Mouse (Mus musculus) adrenal gland, postnatal 36 days (tissue): ENCODE results near the gene Ap2a1. TPM values are rescaled to one million over a fixed set of nuclear protein-coding genes. Genes with fewer than 3 reads are reported as not detected.

Source experiments
- DNase-seq, 2 experiments: peaks; one replicate each; pipeline ENCODE4 v3.0.0; 2021; ENCODE audit warnings: mixed read lengths in 1 of 2
- long read RNA-seq, 2 experiments: library from polyadenylated mRNA; stranded (forward); transcript quantifications; one replicate each; pipeline ENCODE4 v2.0.0; 2021; ENCODE audit warnings: borderline sequencing depth in 2 of 2
- total RNA-seq, 2 experiments: library from RNA; stranded (reverse); gene quantifications; 2 replicates each; pipeline ENCODE4 v1.2.3; 2021

The Ap2a1 gene
- 100 to 1,000 TPM in 1 of 2 experiments, 10 to 100 TPM in 1; 95.0 to 106 TPM for total RNA-seq
- long read RNA-seq, experiment 1, transcript Ap2a1-202 (23 exons, 3,301 nt), result major isoform, 30 of 66 reads
- long read RNA-seq, experiment 1, partial matches to known transcripts, result 22 of 66 reads
- long read RNA-seq, experiment 1, other reads (novel, unspliced or antisense), result 14 of 66 reads
- long read RNA-seq, experiment 2, transcript Ap2a1-202 (23 exons, 3,301 nt), result major isoform, 42 of 60 reads
- long read RNA-seq, experiment 2, partial matches to known transcripts, result 9 of 60 reads
- long read RNA-seq, experiment 2, other reads (novel, unspliced or antisense), result 8 of 60 reads

DNA sequence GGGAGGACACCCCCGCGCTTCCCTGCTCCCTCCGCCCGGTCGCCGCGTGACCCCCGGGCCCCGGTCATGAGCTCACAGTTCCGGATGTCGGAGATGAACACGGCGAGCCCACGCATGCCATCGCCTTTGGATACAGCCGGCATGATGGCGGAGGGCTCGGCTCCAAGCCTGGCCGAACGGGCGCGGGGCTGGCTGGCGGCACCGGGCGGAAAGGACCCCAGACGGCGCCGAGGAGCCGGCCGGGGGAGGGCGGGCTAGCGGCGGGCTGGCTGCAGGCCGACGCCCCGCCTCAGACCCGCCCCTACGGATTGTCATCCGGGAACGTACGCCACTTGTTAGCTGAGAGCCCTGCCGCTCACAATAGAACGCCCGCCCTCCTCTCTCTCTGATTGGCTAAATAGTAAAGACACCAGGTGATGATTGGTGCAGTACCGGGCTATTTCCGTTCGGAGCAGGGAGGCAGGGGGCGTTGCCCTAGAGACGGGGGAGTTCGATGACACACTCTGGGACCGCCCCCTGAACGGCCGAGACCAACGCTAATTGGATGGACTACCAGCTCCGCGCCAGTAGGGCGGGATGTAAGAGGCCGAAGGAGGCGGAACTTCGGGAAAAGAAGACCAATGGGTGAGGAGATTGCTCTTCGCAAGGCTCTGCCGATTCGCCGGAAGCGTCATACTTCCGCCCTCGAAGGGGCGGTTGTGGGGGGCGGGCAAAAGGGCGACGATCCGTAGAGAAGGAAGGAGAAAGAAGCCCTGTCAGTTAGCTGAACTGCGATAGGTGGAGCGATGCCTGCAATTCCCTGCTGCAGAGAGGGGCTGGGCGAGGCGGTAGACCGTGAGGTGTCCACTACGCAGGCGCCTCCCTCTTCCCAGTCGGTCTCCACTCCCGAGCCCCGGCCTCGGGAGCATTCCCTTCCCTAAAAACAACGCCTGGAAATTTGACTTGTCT lies at the start of gene Ap2a1:
TSS of gene Ap2a1 (minus strand) at position 293 of the 948 bp plus-strand sequence.
- peak; percentile 99 for DNase-seq

DNA sequence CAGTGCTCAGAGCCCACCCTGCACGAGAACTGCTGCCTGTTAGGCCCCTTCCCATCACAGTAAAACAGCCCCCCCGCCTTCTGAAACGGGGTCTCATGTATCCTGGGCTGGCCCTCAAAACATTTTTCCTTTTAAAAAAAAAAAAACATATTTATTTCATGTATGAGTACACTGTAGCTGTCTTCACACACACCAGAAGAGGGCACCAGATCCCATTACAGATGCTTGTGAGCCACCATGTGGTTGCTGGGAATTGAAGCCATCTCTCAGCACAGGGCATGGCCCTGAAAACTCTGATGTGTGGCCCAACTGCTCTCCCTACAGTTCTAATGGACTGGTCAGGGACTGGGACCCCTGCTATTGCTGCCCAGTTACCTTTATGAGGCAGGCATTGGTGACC lies 49.0 kb upstream of the Ap2a1 start:
- DNase-seq, result no peak

DNA sequence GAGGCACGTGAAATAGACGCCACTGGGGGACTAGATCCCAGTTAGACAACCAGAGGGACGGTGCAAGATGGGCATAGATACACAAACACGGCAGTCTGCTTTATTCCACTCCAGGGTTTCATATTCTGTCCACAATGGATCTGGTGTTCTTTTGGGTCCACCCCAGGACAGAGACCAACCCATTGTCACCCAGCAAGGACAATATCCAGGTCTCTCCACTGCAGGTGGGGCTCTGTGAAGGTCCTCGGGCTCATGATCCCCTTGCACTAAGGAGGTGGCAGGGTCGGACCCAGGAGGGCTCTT lies 45.8 kb upstream of the Ap2a1 start:
- DNase-seq, result no peak

DNA sequence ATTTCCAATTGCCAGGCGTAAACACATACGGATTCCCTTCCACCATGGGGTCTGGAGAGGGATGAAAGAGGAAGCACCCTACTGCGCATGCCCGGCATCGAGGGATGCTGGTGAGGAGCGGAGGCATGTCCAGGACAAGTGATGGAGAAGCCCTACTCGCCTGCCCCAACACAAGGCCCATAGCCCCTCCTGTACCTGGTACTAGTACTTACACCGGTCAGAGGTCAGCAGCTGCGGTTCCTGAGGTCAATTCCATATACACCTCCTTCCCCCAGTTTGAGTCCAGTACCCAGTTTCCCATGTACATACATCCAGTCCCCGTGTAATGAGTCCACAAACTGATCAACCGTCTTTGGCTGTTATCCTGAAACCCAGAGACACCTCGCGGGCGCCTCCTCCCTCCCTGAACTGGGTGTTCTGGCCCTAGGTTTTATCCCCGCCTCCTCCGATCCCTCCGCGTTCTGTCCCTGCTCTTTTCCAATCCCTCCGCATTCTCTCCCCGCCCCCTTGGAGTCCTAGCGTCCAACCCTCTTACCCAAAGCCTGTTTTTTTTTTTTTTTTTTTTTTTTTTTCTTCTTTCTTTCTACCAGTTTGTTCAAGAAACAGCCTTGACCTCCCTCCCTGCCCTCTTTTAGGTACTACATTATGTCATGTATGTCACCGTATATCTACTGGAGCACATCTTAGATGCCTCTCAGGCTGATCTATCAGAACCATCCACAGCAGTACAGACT lies 45.3 kb upstream of the Ap2a1 start, which contains the start of gene Cpt1c:
TSS of gene Cpt1c (minus strand) at position 469 of the 734 bp plus-strand sequence.
- peak; percentile 81 to 86 for DNase-seq

DNA sequence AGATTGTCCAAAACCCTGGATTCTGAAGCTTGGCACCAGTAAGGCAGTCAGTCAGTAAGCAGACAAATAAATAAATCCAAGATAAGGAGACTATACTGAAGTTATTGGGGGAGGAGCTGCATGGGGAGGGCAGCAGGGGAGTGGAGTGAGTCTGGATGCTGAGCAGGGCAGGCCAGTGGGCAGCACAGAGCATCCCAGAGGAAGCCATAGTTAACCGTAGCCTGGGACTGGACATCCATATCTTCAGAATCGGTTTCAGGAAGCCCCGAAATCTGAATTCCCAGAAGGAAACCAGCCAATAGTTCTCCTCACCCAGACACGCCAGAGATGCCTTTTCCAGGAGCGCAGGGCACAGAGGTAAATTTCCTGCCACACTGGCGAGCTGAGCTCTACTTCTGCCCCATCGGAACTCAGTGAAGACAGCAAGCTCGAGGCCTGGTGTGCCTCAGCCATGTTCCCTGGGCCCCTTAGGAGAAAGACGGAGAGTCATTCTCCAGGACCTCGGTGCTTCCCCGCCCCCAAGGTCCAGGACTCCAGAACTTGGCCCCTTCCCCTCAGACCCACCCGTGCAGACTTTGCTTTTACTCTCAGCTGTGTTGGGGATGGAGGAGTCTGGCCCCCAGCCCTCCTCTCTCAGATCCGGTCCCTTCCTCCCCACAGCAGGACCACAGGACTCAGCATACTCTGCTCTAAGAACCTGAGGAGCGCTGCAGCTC lies 44.3 kb upstream of the Ap2a1 start:
- no peak for DNase-seq

DNA sequence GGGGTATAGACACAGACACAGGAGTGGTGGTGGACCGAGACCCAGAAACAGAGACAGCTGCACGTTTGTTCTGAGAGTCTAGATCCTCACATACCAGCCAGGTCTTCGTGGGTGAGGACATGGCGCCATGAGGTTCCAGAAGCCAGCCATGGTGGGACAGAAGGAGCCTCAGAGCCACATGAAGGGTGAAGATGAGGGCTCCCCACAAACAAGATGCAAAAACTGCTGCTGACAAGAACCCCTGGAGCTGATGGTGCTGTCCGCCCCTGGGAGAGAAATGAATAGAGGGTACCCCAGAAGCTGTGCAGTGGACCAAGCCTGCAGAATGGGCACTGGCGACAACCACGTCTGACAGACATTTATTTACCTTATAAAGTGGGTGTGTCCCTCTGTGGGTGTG lies 41.8 kb upstream of the Ap2a1 start:
- DNase-seq, result no peak

DNA sequence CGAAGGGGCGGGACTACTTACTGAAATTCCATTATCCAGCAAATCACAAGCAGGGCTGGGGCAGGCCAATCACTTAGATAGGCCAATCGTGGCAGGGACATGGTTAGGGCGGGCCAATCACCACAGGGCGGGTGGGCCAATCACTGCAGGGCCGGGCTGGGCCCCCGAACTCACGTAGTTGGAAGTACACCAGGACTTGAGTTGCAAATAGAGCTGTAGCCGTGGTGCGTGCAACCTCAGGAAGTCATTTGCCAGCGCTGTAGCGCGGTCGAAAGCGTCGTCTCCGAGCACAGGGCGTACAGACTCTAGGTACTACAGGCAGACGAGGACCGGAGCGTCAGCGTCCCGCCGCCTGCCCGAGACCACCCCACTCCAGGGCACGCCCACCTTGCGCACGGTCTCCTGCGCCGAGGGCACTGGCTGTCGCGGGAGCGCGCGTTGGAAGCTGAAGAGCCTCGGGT lies 41.0 kb upstream of the Ap2a1 start:
- DNase-seq, result peak; percentile 83 to 88

DNA sequence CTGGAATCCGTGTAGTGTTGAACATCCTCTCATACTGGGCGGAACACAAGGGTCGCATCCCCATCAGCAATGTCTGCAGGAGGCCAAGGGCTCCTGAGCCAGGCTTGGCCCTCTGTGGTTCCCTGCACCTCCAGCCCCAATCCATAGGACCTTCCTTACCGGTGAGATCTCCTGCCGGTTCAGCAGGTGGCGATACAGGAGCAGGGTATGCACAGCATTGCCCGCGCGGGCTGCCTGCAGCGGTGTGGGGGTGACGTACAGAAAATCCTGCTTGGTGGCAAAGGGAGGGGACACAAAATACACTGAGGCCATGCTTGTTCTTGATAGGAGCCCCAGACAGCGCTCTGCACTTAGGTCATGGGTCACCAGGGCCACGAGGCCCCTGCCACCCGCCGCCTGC lies 37.3 kb upstream of the Ap2a1 start:
- no peak for DNase-seq

DNA sequence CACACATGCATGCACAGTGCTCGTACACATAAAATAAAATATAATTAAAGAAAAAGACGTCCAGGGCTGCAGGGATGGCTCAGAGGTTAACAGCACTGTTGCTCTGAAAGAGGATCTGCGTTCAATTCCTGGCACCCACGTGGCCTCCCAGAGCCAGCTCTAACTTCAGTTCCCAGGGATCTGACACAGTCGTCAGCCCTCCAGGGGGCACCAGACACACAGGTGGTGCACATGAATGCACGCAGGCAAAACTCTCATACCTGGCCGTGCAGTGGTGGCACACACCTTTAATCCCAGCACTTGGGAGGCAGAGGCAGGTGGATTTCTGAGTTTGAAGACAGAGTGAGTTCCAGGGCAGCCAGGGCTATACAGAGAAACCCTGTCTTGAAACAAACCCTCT lies 36.7 kb upstream of the Ap2a1 start:
- DNase-seq, result no peak

DNA sequence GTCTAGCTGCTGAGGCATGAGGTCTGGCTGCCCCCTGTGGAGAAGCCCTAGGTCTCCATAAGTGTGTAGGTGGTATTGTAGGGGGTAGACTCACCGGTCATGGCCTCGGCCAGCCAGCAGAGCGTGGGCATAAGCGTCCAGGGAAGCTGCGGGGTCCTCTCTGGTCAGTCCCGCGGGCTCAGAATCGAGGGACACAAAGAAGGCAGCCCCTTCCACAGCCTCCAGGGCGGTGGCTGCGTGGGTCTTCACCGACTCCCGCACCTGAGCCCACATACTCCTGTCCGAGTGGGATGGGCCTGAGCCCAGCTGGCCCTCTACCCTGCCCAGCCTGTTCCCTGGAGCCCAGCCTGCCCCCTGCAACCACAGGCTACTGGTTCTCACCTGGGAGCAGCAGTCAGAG lies 35.7 kb upstream of the Ap2a1 start:
- no peak for DNase-seq

DNA sequence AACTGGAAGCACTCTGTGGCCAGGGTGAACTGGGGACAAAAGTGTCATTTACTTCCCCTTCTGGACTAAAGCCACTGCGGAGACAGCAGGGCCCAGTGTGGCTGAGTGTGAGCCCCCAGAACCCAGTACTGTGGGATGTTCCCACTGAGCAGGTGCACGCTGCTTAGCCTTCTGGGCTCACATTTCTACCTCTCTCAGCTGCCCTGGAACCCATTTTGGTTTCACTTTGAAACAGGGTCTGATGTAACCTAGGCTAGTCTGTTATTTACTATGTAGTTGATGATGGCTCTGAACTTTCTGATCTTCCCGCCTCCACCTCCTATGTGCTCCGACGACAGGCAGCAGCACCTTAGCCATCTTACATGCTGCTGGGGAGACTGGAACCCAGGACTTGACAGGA lies 33.5 kb upstream of the Ap2a1 start:
- no peak for DNase-seq

DNA sequence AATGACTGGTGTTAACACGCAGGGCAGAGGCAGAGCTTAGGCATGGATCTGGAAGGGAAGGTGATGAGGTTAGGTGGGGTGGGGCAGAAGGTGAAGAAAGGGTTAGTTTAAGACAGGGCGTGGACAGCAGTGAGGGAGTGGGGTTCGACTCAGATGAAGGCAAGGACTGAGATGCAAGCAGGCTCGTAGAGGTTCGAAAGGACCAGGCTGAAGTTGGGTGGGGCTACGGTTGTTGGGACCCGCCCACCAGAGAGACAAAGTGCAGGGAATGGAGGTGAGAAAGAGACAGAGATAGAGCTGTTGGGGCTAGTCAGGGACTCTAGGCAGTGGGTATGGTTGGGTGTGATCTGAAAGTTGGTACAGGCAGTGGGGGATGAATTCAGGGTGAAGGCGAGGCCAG lies 33.0 kb upstream of the Ap2a1 start:
- no peak for DNase-seq

DNA sequence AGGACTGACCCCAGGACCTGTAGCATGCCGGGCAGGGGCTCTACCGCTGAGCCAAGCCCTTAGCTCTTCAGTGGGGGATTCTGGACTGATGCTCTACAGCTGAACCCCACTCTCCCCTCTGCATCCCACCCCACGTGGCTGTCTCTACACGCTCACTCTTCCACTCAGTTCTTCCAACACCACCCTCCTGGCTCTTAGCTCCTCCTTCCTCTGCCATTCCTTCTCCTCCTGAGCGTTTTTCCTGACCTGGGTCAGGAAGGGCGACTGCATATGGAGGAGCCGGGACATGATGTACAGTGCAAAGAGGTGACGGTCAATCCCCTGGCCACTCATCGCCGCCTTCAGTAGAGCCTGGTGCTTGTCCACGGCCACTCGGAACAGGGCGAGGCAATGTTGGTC lies 31.2 kb upstream of the Ap2a1 start:
- DNase-seq, result no peak

DNA sequence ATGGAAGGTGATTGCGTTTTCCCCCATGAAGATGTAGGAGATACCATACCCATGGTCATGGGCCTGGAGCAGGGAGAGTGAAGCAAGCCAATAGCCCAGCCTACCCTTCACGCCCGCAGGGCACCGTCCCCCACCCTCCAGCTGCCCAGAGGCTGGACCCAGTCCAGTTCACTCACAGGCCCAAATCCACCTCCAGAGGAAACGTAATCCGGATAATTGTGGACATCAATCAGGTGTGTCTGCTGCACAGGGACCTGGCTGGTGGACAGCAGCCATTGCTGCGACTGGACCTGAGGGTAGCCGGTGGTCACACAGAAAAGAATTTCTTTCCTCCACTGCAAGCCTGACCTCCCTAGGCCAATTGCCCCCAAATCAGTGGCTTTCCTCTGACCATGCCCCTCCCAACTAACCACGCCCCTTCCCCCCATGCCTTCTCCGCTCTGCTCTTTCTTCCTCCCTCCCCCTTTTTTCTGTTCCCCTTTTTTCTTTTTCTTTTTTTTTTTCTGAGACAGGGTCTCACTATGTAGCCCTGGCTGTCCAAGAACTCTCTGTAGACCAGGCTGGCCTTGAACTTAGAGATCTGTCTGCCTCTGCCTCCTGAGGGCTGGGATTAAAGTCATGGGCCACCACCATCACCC lies 30.7 kb upstream of the Ap2a1 start:
- no peak for DNase-seq

DNA sequence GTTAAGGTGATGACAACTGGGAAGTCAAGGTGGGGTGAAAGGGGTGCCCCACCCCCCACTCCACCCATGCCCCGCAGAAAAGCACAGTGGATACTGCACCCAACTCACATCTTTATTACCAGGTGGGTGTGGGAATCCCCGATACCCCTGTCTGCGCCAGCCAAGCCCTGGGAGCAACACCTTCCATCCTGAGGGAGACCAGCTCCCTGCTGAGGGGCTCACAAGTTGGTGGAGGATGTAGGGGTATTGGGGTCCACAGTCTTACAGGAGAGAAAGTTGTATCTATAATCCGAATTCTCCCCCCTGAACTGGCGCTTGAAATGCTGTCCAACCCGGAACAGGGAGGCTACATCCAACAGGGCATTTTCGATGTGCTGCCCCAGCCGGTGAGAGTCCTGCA lies 30.0 kb upstream of the Ap2a1 start:
- DNase-seq, result no peak

DNA sequence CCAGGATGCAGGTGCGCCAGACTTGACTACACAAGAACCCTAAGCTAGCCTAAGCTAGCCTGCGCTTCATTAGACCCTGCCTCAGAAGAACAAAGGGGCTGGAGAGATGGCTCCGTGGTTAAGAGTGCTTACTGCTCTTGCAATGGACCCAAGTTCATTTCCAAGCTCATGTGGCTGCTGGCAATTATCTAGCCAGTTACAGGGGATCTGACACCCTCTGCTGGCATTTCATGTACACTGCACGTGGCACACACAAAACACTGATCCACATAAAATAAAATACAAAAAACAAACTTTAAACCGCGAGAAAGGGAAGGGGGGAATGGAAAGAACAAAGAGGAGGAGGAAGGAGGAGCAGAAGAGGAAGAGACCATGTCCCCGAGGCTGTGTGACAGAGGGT lies 28.9 kb upstream of the Ap2a1 start:
- DNase-seq, result peak; percentile 52 to 67

DNA sequence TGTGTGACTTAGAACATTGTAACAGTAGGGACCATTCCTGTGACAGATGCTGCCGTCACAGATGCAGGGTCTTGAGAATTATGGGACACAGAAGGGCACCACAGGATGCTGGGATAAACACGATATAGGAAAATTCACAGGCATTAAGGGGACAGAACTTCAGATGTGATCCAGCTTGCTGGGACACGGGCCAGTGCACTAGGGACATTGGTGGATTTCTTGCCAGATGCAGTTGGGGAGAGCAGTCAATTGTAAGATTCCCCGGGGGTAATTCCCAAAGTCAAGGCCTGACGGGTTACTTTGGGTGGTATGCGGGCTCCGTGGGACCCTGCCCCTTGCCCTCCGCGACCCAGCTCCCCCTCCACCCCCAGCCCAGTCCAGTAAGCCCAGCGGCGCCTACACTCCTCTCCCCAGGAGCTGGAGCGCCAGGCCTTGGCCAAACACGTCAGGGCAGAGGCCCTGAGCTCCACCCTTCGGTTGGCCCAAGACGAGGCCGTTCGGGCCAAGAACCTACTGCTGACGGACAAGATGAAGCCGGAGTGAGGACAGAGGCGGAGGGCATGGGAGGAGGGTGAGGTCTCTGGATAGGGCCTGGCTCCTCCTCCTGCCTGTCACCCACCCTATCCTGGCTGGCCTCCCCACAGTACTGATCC lies 28.0 kb upstream of the Ap2a1 start:
- no peak for DNase-seq

DNA sequence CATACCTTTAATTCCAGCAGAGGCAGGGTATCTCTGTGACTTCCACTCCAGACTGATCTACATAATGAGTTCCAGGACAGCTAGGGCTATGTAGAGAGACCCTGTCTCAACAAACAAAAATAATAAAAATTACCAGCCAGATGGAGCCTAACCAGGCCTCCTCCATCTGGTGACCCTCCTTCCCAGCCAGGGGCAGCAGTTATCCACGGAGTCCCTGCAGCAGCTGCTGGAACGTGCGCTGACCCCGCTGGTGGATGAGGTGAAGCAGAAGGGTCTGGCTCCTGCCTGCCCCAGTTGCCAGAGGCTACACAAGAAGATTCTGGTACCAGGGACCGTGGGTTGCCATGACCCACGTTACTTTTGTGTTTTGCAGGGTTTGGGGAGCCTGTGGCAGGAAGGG lies 27.0 kb upstream of the Ap2a1 start:
- no peak for DNase-seq

DNA sequence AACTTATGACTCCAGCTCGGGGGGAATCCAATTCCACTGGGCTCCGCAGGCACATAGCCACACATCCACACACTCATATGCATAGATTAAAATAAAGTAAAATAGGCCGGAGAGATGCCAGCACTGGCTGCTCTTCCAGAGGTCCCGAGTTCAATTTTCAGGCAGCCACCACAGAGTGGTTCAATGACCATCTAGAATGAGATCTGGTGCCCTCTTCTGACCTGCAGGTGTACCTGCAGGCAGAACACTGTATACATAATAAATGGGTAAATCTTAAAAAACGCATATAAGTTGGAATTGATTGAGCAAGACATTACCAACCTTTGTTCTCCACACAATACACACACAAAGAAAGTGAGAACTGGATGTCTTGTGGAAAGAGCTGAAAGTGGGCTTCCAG lies 26.3 kb upstream of the Ap2a1 start:
- peak in 1 of 2 experiments; percentile 44 for DNase-seq

DNA sequence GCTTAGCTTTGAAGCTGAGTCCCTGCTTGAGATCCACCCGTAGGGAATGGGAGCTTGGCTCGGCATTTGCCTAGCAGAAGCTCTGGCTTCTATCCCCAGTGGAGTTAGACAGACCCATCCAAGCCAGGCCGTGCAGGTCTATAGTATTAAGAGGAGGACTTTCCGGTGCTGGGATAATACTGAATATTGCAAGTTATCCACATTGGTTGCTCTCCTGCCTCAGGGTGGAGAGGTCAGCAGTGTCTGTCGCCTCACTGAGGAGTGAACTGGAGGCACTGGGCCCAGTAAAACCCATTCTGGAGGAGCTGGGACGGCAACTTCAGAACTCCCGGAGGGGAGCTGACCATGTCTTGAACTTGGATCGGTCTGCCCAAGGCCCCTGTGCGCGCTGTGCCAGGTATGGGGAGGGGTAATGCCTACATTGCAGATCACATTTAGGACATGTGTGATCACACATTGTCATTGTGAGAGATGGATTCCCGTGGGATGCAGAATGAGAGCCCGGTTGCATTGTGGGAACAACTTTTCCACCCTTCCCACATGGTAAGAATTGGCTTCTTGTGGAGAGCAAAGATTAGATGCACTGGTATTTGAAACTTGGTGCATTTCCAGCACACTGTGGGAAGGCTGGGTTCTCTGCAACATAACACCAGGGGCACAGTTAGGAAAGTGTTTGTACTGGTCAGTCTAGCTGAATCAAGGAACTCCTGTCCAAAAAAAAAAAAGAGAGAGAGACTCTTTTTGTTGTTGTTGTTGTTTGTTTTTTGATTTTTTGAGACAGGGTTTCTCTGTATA lies 25.0 kb upstream of the Ap2a1 start:
- DNase-seq, result no peak
